Mouse (Mus musculus) limb, embryonic 14.5 days (tissue): Measurements from ENCODE around the gene Tmem182. TPM values are rescaled to one million over a fixed set of nuclear protein-coding genes. Genes with fewer than 3 reads are reported as not detected.

Experiments
- ATAC-seq: fragments of 200-750 bp; cut with Nextera tagmentation; 2 replicates; pipeline ENCODE4 v1.8.0; 2017; ENCODE audit warnings: low read depth, moderate number of reproducible peaks, moderate TSS enrichment; ENCODE audit not compliant: low FRiP score
- DNase-seq: peaks from one replicate; pipeline ENCODE4 v3.0.0-alpha.2; 2015; ENCODE audit warnings: low spot score
- H3K27ac ChIP-seq: fragments of 300-500 bp; sonication (generic); replicated peaks from 2 replicates; pipeline ENCODE4 v1.5.1; 2014; ENCODE audit warnings: low read depth, mild to moderate bottlenecking, low read length, moderate library complexity, mixed read lengths
- H3K27me3 ChIP-seq: fragments of 300-500 bp; sonication (generic); 2 replicates; pipeline ENCODE4 v1.6.1; 2014; ENCODE audit warnings: low read length, mixed read lengths; ENCODE audit not compliant: control insufficient read depth, insufficient read depth
- H3K36me3 ChIP-seq: fragments of 300-500 bp; sonication (generic); 2 replicates; pipeline ENCODE4 v1.6.1; 2014; ENCODE audit warnings: mild to moderate bottlenecking, low read length, moderate library complexity, mixed read lengths; ENCODE audit not compliant: control insufficient read depth, insufficient read depth
- H3K4me1 ChIP-seq: fragments of 300-500 bp; sonication (generic); 2 replicates; pipeline ENCODE4 v1.6.1; 2014; ENCODE audit warnings: antibody characterized with exemption, low read length, mixed read lengths; ENCODE audit not compliant: control insufficient read depth, insufficient read depth
- H3K4me2 ChIP-seq: fragments of 300-500 bp; sonication (generic); replicated peaks from 2 replicates; pipeline ENCODE4 v1.6.1; 2014; ENCODE audit warnings: low read depth, mild to moderate bottlenecking, low read length, moderate library complexity; ENCODE audit not compliant: severe bottlenecking
- H3K4me3 ChIP-seq: fragments of 300-500 bp; sonication (generic); replicated peaks from 2 replicates; pipeline ENCODE4 v1.5.1; 2014; ENCODE audit warnings: low read length
- H3K9ac ChIP-seq: fragments of 300-500 bp; sonication (generic); 2 replicates; pipeline ENCODE4 v1.6.1; 2014; ENCODE audit warnings: mild to moderate bottlenecking, low read depth, low read length, moderate library complexity; ENCODE audit not compliant: severe bottlenecking
- H3K9me3 ChIP-seq: fragments of 300-500 bp; sonication (generic); 2 replicates; pipeline ENCODE4 v1.6.1; 2016; ENCODE audit warnings: low read length; ENCODE audit not compliant: control insufficient read depth
- POLR2A ChIP-seq: fragments of 200-500 bp; IDR thresholded peaks from 2 replicates; pipeline ENCODE4 v1.8.0; 2012; ENCODE audit warnings: inconsistent platforms, mild to moderate bottlenecking, moderate library complexity, borderline replicate concordance; ENCODE audit not compliant: insufficient read depth, insufficient read length; ENCODE audit errors: extremely low read depth
- WGBS: fragments of 180-500 bp; shearing (Covaris S2); extraction: QIAGEN DNeasy Blood & Tissue Kit; methylation state at CpG from one replicate; pipeline ENCODE4 v1.1.7; 2014; 5-methylcytosine and 5-hydroxymethylcytosine counted together
- polyA plus RNA-seq, 2 experiments: library from polyadenylated mRNA; depleted of rRNA in 1 of 2; stranded (reverse) in 1 of 2; unstranded in 1 of 2; fragments of >200 nt; fragmentation: Nextera tagmentation in 1 of 2; extraction: Ambion mirVana in 1 of 2; gene quantifications; 2 replicates each; pipeline versions ENCODE4 v1.2.1 to v1.2.3; 2012 to 2014

The Tmem182 gene
- polyA plus RNA-seq, 2 experiments, result 3.4 to 5.2 TPM

GRCm38 (mm10) chr1:40830712-40831507, 25.5 kb downstream of the Tmem182 start:
- ATAC-seq (no peak), DNase-seq (no peak)
- 75% methylated on average over 4 of the region's 4 CpGs for WGBS
- no peaks in the 10 kb centered on the region for H3K4me1 ChIP-seq
- no peak for TF ChIP-seq POLR2A
- no peak overlapping the region for H3K4me2 ChIP-seq
- no peak overlapping the region for H3K4me3 ChIP-seq
- H3K36me3 ChIP-seq, result no peaks in the 10 kb centered on the region
- H3K27ac ChIP-seq, result no peak overlapping the region
- H3K27me3 ChIP-seq, result no peaks in the 10 kb centered on the region
- no peaks in the 10 kb centered on the region for H3K9me3 ChIP-seq
- H3K9ac ChIP-seq, result no peak overlapping the region

- H3K4me3 ChIP-seq, result no peak overlapping the region
Measured at GRCm38 (mm10) chr1:40835468-40835867, 30.1 kb downstream of the Tmem182 start.

DNA sequence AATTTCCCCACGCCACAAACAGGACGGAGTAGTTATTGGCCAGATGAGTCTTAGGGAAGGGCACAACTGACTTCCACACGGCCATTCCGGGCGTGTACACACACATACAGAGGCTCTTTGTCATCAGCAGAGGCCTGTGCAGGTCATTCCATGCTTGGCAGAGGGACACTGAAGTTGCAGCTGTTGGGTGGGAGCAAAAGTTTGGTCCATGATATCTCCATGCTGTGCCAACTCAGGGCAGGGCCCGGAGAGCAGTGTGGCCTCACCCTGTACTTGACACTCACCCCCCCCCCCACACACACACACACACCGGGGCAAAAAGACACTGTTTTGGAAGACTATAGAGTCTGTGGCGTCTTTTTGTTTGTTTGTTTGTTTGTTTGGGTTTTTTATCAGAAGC, 35.2 kb downstream of the Tmem182 start:
- no peaks in the 10 kb centered on the region for H3K36me3 ChIP-seq
- DNase-seq (no peak), ATAC-seq (no peak)
- no peak for TF ChIP-seq POLR2A
- no peak overlapping the region for H3K27ac ChIP-seq
- WGBS, result 86% methylated on average over 8 of the region's 8 CpGs
- no peaks in the 10 kb centered on the region for H3K27me3 ChIP-seq
- no peak overlapping the region for H3K4me3 ChIP-seq
- H3K9ac ChIP-seq, result no peak overlapping the region
- H3K9me3 ChIP-seq, result no peaks in the 10 kb centered on the region
- H3K4me2 ChIP-seq, result no peak overlapping the region
- H3K4me1 ChIP-seq, result peaks cover 10% of the 10 kb centered on the region; the same call in 1 of the 2 replicates

More at GRCm38 (mm10) chr1:40835468-40835867, 30.1 kb downstream of the Tmem182 start:
- 87% methylated on average over 4 of the region's 4 CpGs for WGBS
- H3K9me3 ChIP-seq, result no peaks in the 10 kb centered on the region
- H3K36me3 ChIP-seq, result no peaks in the 10 kb centered on the region
- no peak for TF ChIP-seq POLR2A
- DNase-seq (no peak), ATAC-seq (no peak)
- H3K4me1 ChIP-seq, result peaks cover 4% of the 10 kb centered on the region; the same call in 1 of the 2 replicates
- H3K27me3 ChIP-seq, result no peaks in the 10 kb centered on the region
- no peak overlapping the region for H3K4me2 ChIP-seq
- no peak overlapping the region for H3K9ac ChIP-seq
- H3K27ac ChIP-seq, result no peak overlapping the region

DNA sequence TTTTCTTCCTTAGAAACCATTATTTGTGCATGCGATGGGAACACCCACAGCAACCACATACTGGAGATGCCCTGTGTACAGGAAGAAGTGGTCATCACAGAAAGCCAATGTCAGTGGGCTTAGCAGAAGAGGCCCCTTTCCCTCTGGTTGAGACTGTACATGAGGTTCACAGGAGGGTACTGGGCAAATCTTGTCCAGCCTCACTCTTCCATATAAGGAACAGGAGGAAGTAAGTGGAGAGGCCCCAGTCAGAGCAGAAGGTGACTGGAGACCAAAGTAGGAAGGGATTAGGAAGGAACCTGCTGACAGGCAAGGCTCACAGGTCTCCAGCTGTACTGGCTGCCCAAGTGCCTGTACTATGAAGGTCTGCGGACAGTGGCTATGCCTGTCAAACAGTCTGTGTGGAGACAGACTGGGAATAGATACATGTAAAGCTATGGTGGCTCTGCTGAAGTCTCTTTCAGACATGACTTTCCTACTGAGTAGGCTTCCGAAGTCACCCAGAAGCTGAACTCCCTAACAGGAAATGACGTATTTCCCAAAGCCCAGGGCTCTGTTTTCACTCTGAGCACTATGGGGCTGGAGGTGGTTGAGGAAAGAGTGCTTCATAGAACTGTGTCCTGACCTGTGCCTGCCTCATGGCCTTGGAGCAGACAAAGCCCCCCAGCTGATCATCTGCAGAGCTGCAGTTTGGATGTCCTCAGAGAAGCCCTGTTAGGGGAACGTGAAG, 35.8 kb downstream of the Tmem182 start:
- peaks cover 10% of the 10 kb centered on the region; the same call in 1 of the 2 replicates for H3K4me1 ChIP-seq
- H3K27ac ChIP-seq, result no peak overlapping the region
- TF ChIP-seq POLR2A, result no peak
- WGBS, result 80% methylated on average over 5 of the region's 5 CpGs
- H3K9me3 ChIP-seq, result no peaks in the 10 kb centered on the region
- no peaks in the 10 kb centered on the region for H3K36me3 ChIP-seq
- DNase-seq (no peak), ATAC-seq (no peak)
- no peak overlapping the region for H3K9ac ChIP-seq
- H3K4me2 ChIP-seq, result no peak overlapping the region
- H3K4me3 ChIP-seq, result no peak overlapping the region
- H3K27me3 ChIP-seq, result no peaks in the 10 kb centered on the region

GRCm38 (mm10) chr1:40844616-40845015, 39.2 kb downstream of the Tmem182 start:
- H3K4me1 ChIP-seq, result peaks cover 10% of the 10 kb centered on the region; the same call in 1 of the 2 replicates
- no peaks in the 10 kb centered on the region for H3K27me3 ChIP-seq
- no peak overlapping the region for H3K4me3 ChIP-seq
- H3K27ac ChIP-seq, result no peak overlapping the region
- H3K9me3 ChIP-seq, result no peaks in the 10 kb centered on the region
- H3K9ac ChIP-seq, result no peak overlapping the region
- no peaks in the 10 kb centered on the region for H3K36me3 ChIP-seq
- DNase-seq (peak; percentile 55), ATAC-seq (no peak; the same call in 1 of the 2 replicates)
- no peak for TF ChIP-seq POLR2A
- no peak overlapping the region for H3K4me2 ChIP-seq
